Mouse (Mus musculus) B cell, adult 62 days (primary cell): Measurements from ENCODE around the gene Vmn1r180. TPM values are rescaled to one million over a fixed set of nuclear protein-coding genes. Genes with fewer than 3 reads are reported as not detected.

Source experiments
- total RNA-seq: library from RNA; stranded (reverse); gene quantifications from 4 replicates; pipeline ENCODE4 v1.2.4, GENCODE M21; 2023

The Vmn1r180 gene
- total RNA-seq, result not detected in 4 replicates

GRCm38 (mm10) chr7:23950332-23950731, at the start of gene Vmn1r180:
Vmn1r180 (plus strand) TSS chr7:23950632.

GRCm38 (mm10) chr7:23926678-23927077, 23.8 kb upstream of the Vmn1r180 start, which contains the start of gene Vmn1r179:
Vmn1r179 (plus strand) TSS chr7:23926978.

GRCm38 (mm10) chr7:23974315-23974714, 23.9 kb downstream of the Vmn1r180 start, which contains the start of gene Vmn1r181:
Vmn1r181 (plus strand) TSS chr7:23974615.

GRCm38 (mm10) chr7:24001391-24001790, 51.0 kb downstream of the Vmn1r180 start, which contains the start of gene V1rd19:
V1rd19 (plus strand) TSS chr7:24001691.

Other genes with a start within 250 kb of the Vmn1r180 start
- not detected in 4 replicates for gene Vmn1r173, start 249.9 kb upstream of the Vmn1r180 start, total RNA-seq
- not detected in 4 replicates for gene Vmn1r174, start 198.4 kb upstream of the Vmn1r180 start, total RNA-seq
- not detected in 4 replicates for gene Vmn1r175, start 140.0 kb upstream of the Vmn1r180 start, total RNA-seq
- not detected in 4 replicates for gene Vmn1r176, start 113.3 kb upstream of the Vmn1r180 start, total RNA-seq
- not detected in 4 replicates for gene Vmn1r177, start 84.2 kb upstream of the Vmn1r180 start, total RNA-seq
- not detected in 4 replicates for gene Vmn1r178, start 58.6 kb upstream of the Vmn1r180 start, total RNA-seq
- gene Vmn1r179, start 23.7 kb upstream of the Vmn1r180 start, total RNA-seq, result not detected in 4 replicates
- gene Vmn1r181, start 24.0 kb downstream of the Vmn1r180 start, total RNA-seq, result not detected in 4 replicates
- not detected in 4 replicates for gene V1rd19, start 51.1 kb downstream of the Vmn1r180 start, total RNA-seq
- not detected in 4 replicates for gene Vmn1r183, start 102.6 kb downstream of the Vmn1r180 start, total RNA-seq
- 21.0 to 29.1 TPM (median 28.1 TPM) in 4 replicates for gene Zfp180, start 131.3 kb downstream of the Vmn1r180 start, total RNA-seq
- gene Zfp112, start 161.7 kb downstream of the Vmn1r180 start, total RNA-seq, result 2.5 to 5.3 TPM (median 4.1 TPM) in 4 replicates
- gene Zfp235, start 183.5 kb downstream of the Vmn1r180 start, total RNA-seq, result 4.9 to 6.3 TPM (median 5.3 TPM) in 4 replicates
- 0.23 to 0.27 TPM in 2 of 4 replicates, not detected in the others for gene Zfp114, start 224.4 kb downstream of the Vmn1r180 start, total RNA-seq